Mouse (Mus musculus) macrophage (primary cell): ENCODE measurements at regions not wholly inside any gene's neighbourhood (a gene's known extent, or its start where the extent isn't known, plus 50 kb on each side); places are given as distances from the start of the nearest gene placed in this dataset.
"Not testable (repeated sequence)": the region's sequence is repeated elsewhere in the genome, so short reads cannot be mapped to it uniquely, and the experiment has no call there.

Source experiments
- H3K27ac ChIP-seq: fragments of 350-480 bp; formaldehyde crosslinking; 2 replicates; pipeline ENCODE4 v1.9.0; 2021
- H3K36me3 ChIP-seq: fragments of 350-480 bp; formaldehyde crosslinking; 2 replicates; pipeline ENCODE4 v1.9.0; 2021; ENCODE audit errors: inconsistent target
- H3K4me3 ChIP-seq: fragments of 350-480 bp; formaldehyde crosslinking; 2 replicates; pipeline ENCODE4 v1.9.0; 2021; ENCODE audit errors: inconsistent target
- H3K79me2 ChIP-seq: fragments of 350-480 bp; formaldehyde crosslinking; 2 replicates; pipeline ENCODE4 v1.9.0; 2021; ENCODE audit errors: inconsistent target
- WGBS: methylation state at CpG from one replicate; pipeline ENCODE4 v1.1.7; 2026; ENCODE audit warnings: inconsistent platforms; ENCODE audit not compliant: missing documents; 5-methylcytosine and 5-hydroxymethylcytosine counted together

DNA sequence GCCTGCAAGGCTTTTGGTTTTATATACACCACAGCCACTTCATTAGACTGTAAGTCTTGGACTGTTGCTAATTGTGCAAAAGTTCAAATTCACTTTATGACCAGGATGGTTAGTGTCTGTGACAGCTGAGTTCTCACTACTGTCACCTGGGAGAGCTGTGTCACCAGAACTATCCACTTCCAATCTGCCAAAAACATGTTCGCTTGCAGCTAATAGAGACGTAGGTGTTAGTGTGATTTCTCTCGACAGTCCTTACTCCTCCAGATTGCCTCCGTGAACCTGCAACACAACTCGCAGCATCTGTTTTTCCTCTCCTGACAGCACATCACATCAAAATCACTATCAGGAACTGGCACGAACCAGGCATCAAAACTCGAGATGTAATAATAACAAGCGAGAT, 491.3 kb upstream of the Klf6 start:
- over 99% methylated on average over 8 of the region's 8 CpGs for WGBS
- Histone ChIP-seq H3K4me3 (no peak overlapping the region), H3K36me3 (no peaks in the 10 kb centered on the region), H3K27ac (no peak overlapping the region), H3K79me2 (no peaks in the 10 kb centered on the region)

DNA sequence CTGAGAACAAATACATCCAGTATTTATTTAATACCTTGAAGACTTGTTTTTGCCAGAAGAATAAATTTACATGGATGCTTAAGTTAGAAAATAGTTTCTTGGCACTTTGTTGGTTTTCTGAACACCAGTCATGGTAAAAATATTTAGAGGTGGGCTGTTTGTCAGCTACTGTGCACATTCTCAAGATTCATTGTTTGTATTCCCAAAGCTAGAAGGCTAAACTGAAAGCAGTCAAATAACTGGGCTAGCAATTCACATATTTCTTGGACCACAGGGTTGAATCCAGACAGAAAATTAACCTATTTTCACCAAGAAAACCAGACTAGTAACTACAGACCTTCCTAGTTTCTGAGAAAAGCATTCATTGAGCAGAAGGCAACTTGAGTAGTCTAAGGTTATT, 488.1 kb upstream of the Klf6 start:
- Histone ChIP-seq H3K27ac (no peak overlapping the region), H3K79me2 (no peaks in the 10 kb centered on the region), H3K4me3 (no peak overlapping the region), H3K36me3 (no peaks in the 10 kb centered on the region)

DNA sequence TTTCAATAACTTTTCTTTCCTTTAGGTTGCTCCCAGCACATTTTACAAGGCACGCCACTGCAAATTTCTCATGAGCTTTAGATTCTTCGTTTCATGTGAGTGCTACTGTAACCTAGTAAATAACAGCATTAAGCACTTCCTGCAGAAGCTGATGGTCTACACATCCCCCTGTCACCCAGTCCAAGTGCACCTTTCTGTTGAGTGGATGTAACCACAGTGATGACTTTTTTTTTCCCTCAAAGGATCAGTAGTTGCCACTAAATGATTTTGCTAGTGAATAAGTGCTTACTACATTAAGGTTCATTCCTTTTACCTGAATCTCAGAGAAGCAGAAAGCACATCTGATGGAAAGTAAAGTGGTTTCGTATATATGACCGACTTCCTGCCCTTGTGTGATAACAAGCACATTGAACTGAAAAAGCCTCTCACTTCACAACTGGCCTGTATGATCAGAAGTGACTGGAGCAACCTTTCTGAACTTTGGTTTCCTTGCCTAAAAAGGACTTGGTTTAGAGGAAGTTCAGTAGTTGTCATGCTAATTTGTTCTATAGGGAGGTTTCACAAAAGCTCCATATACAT, 453.0 kb upstream of the Klf6 start:
- Histone ChIP-seq H3K79me2 (no peaks in the 10 kb centered on the region), H3K36me3 (no peaks in the 10 kb centered on the region), H3K4me3 (no peak overlapping the region), H3K27ac (no peak overlapping the region)
- 89% methylated on average over 4 of the region's 4 CpGs for WGBS

DNA sequence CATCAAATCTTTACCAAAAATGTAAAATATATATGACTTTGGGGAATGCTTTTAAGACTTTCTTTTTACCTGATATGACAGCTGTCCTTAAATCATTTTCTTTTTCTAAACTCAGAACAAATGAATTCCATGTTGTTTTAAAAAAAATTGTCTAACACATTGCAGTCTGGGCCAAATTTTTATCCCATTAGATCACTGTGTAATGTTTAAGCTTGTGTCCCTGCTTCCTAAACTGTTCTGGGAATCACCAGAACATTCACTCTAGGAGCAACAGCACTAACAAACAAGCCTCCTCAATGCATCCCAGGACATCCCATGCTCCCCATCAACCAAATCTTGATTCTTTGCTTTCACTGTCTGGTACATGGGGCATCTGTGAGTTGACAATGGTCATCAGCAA, 449.2 kb upstream of the Klf6 start:
- H3K36me3 ChIP-seq, result no peaks in the 10 kb centered on the region
- H3K27ac ChIP-seq, result no peak overlapping the region
- H3K79me2 ChIP-seq, result no peaks in the 10 kb centered on the region
- H3K4me3 ChIP-seq, result no peak overlapping the region

DNA sequence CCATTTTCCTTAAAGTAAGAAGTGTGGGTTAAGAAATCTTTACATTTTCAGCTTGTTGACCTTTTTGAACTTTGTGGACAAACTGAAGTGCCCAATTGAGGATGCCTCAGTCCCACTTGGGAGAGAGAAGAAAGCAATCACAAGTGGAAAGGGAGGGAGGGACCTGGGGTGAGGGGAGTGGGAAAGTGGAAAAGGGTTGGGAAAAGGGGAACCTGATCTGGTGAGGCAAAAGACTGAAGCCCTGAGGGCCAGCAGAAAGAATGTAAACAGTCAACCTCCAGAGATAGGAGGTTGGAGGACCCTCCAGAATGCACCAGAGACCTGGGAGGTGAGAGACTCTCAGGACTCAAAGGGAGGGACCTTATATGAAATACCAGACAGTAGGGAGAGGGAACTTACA, 448.3 kb upstream of the Klf6 start:
- not testable (repeated sequence) for H3K79me2 ChIP-seq, H3K27ac ChIP-seq, H3K36me3 ChIP-seq, H3K4me3 ChIP-seq

DNA sequence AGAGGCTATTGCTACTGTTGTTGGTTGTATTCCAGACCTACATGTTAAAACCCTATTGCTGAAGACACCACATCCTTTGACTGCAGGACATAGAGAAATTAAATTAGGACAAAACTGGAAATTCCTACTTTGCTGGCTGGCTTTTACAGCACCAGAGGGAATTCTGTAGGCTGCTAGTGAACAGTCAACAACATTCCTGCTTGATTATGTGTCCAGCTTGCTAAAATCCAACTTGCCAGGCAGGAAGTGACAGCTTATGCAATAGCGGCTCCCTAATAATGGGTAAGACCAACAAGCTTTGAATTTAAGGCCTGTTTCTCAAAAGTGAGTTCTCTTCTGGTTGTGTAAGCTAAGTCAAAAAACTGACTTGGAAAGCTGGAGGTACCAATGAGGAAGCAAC, 437.2 kb upstream of the Klf6 start:
- H3K36me3 ChIP-seq, result no peaks in the 10 kb centered on the region
- no peak overlapping the region for H3K4me3 ChIP-seq
- WGBS, result 100% methylated on average over 1 of the region's 1 CpGs
- no peak overlapping the region for H3K27ac ChIP-seq
- no peaks in the 10 kb centered on the region for H3K79me2 ChIP-seq

DNA sequence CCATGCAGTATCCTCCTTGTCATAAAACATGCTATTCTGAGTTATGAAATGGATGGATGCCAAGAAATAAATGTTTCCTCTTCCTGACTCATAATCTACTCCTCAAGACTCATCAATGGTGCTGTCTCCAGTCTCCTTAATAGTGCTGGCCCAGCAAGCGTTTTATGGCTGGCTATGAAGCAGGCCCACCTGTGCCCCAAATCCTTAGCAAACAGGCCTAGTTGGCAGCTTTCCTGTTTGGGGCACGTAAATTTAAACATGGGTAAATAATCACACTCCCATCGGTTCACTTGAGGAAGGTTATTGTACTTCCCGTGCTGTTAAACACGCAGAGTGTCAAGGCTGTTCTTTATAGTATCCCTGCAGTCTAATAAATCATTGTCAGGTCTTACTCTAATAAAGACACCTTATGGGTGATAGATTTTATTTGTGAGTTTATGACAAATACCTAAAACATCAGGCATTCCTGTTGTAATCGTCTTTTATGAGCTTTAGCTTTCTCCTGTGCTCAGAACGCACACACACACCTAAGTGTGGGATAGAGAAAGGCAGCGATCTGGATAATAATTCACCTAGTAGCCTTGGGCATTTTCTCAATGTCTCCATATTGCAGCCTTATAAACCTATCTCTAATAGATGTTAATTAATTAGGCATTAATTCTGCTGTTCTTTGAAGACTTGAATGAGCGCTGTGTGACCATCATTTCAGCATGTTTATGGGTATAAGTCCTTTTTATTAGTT, 435.6 kb upstream of the Klf6 start:
- H3K4me3 ChIP-seq, result no peak overlapping the region
- H3K36me3 ChIP-seq, result no peaks in the 10 kb centered on the region
- WGBS, result 84% methylated on average over 9 of the region's 9 CpGs
- no peaks in the 10 kb centered on the region for H3K79me2 ChIP-seq
- H3K27ac ChIP-seq, result no peak overlapping the region

DNA sequence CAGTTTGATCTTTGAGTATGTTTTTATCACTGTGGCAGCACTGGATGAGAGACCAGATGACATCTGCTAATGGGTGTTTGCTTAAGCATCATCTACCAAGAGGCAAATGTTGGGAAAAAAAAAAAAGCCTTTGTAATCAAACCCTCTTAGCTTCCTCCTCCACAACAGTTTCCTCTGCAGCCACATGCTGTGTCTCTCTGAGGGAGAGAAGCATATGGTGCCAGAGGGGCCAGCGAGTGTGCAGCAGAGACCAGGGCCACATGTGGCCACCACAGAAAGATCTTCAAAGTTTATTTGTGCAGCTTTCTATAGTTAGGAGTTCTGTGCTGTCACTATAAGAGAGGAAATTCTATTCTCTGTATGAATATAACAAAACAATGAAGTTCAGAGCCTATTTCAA, 427.6 kb upstream of the Klf6 start:
- WGBS, result 75% methylated on average over 1 of the region's 1 CpGs
- Histone ChIP-seq H3K79me2 (no peaks in the 10 kb centered on the region), H3K36me3 (no peaks in the 10 kb centered on the region), H3K27ac (no peak overlapping the region), H3K4me3 (no peak overlapping the region)

DNA sequence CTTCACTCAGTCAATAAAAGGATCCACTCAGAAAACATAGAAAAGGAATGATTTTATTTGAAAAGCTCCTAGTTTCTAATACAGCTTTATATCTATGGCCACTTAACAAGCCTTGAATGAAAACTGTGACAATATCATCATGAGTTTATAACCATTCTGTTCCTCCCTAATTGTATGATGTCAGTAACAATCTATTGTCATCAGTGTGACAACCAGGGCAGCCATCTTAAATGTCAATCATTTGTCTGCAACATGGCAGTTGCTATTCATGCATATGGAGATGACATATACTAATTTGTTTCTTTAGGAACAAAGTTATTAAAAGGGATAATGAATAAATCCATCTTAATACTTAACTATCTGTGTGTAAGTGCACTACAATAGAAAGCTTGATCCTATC, 426.2 kb upstream of the Klf6 start:
- no peak overlapping the region for H3K4me3 ChIP-seq
- H3K27ac ChIP-seq, result no peak overlapping the region
- H3K36me3 ChIP-seq, result no peaks in the 10 kb centered on the region
- H3K79me2 ChIP-seq, result no peaks in the 10 kb centered on the region

DNA sequence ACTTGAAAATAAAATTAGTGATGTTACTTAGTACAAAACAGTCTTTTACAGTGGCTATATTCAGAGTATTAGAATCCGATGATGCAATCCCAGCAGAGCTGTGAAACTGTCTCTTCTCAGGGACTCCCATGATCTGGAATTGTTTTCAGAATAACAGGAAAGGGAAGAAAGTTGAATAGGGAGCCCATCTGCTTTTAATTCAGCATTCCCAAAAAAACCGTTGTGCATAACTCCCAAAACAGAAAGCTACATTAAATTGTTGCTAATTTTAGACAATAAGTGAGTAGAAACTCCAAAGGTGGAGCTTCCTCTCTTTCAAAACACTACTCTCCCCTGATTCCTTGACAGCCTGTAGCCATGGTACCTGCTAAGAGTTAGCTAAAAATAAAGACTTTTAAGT, 425.1 kb upstream of the Klf6 start:
- no peaks in the 10 kb centered on the region for H3K36me3 ChIP-seq
- no peak overlapping the region for H3K27ac ChIP-seq
- WGBS, result 70% methylated on average over 2 of the region's 2 CpGs
- H3K4me3 ChIP-seq, result no peak overlapping the region
- H3K79me2 ChIP-seq, result no peaks in the 10 kb centered on the region

DNA sequence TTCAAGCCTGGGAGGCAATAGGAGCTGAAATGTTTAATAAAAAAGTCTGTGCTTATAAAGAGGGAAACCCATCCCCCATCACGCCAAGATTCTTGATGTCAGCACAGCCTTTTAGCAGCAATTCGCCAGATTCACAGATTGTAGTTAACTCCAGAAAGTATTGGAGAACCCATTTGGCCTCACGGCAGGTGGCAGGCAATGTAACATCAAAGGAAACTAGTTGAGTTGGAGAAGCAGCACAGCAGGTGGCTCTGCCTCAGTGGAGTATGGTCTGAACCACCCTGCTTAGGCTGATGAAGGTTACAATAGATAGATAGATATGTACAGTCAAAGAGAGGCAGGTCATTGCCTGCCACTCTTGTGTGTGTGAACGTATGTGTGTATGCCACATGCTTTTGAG, 420.8 kb upstream of the Klf6 start:
- H3K27ac ChIP-seq, result no peak overlapping the region
- no peaks in the 10 kb centered on the region for H3K79me2 ChIP-seq
- 93% methylated on average over 4 of the region's 4 CpGs for WGBS

DNA sequence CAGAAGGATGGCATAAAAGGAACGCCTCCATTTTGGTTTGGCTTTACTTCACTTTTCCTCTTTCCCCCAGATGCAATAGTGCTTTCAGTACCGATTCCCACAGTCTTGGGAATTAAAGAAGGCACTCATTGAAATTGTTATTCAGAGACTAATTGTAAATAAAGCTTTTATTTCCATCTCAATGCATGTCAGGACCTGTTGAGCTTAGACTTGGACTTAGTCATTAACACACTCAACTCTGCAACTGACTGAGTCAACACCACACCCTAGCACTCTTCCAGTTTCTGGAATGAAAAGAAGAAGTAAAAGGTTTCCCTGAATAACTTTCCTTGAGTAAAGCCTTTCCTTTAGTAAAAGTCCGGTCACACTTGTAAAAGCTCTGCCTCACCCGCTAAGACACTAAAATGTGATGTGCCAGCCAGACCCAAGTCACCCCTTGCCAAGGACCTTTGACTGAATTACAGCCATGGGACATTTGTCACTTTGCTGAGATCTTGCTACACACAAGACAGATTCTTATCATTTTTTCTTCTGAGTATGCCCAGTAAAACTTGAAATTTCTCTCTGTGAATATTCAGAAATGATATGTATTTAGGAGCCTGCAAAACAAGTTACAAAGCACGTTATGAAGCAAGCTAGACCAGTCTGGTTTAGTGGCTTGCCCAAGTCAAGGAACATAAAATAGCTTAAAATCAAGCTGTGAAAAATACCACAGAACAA, 416.4 kb upstream of the Klf6 start:
- Histone ChIP-seq H3K4me3 (no peak overlapping the region), H3K36me3 (no peaks in the 10 kb centered on the region), H3K27ac (peak overlapping the region; percentile 71), H3K79me2 (no peaks in the 10 kb centered on the region)
- whole genome bisulfite sequencing, result 80% methylated on average over 5 of the region's 5 CpGs

More for the DNA sequence above, 420.8 kb upstream of the Klf6 start:
- H3K36me3 ChIP-seq, result no peaks in the 10 kb centered on the region
- H3K4me3 ChIP-seq, result no peak overlapping the region

DNA sequence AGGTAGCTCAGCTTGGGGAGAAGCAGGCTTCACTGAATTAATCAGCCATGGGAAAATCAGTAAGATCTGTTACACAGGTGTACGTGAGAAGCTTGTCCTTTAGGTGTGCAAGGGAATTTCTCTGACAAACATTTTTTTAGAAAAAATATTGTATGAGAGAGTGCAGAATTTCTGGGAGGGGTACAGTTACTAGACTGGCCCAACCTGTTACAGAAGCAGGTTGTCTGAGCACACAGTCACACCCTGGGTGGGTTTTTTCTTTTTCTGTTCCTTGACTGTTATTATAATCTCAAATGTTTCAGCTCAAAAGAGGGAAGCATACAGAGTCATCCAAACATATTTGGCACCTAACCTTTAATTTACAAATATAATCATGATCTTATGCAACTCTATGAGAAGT, 412.7 kb upstream of the Klf6 start:
- no peaks in the 10 kb centered on the region for H3K36me3 ChIP-seq

DNA sequence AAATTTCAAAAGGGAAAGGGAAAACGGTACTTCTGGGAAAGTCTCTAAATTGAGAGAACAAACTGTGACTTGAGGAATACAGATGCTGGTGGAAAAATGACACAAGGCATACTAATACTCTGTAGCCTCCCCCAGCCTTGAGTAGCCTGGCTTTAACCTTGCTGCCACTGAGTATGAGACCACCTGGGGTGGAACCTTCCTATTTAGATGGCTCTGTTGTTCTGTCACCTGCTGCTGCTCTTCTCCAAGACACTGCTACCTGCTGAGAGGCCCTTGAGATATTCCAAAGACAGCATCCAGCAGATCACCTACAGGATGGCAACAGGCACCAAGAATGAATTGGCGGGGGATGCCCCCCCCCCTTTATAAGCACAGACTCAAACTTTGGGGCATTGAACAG, 380.5 kb upstream of the Klf6 start:
- 95% methylated on average over 2 of the region's 2 CpGs for WGBS
- Histone ChIP-seq H3K27ac (no peak overlapping the region), H3K36me3 (no peaks in the 10 kb centered on the region), H3K79me2 (no peaks in the 10 kb centered on the region), H3K4me3 (no peak overlapping the region)

More for the DNA sequence above, 412.7 kb upstream of the Klf6 start:
- H3K79me2 ChIP-seq, result no peaks in the 10 kb centered on the region
- WGBS, result 100% methylated on average over 1 of the region's 1 CpGs
- no peak overlapping the region for H3K4me3 ChIP-seq
- no peak overlapping the region for H3K27ac ChIP-seq

DNA sequence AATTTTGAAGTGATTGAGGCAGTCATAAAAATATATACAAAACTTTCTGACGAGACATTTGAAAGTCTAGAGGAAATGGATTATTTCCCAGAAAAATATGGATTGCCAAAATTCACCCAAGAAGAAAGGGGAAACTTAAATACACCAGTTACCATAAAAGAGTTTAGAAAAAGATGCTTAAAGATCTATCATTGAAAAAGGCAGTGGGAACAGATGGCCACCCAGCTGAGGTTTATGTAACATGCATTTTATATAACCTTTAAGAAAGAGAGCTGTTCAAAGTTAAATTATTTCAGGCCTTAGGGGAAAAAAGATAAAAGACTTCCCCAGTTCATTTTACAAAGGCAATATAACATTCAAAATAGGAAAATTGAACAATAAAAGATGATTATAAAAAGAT, 369.0 kb upstream of the Klf6 start:
- H3K36me3 ChIP-seq, result no peaks in the 10 kb centered on the region
- 79% methylated on average over 1 of the region's 1 CpGs for WGBS
- no peak overlapping the region for H3K27ac ChIP-seq
- H3K79me2 ChIP-seq, result no peaks in the 10 kb centered on the region
- no peak overlapping the region for H3K4me3 ChIP-seq

DNA sequence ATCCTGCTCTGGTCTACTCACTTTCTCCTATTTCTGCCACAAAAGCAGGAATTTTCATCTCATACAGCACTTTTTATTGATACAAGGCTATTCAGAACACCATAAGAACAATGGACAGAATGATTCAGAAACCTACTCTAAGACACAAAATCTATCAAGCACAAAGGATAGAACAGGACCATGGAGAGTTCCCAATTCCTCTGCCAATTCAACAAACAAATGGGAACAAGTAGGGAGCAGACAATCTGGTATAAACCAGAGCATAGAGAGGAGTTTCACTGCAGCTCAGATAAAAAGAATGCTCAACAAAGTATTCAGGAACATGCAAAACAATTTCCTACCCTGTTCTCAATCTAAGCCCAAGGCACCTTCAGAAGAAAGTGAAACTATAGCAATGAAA, 363.7 kb upstream of the Klf6 start:
- Histone ChIP-seq H3K36me3 (no peaks in the 10 kb centered on the region), H3K4me3 (no peak overlapping the region), H3K27ac (no peak overlapping the region), H3K79me2 (no peaks in the 10 kb centered on the region)
